8 mouse cellular contexts compared by ENCODE assay signal in genomic region chr13:111686522-111687284, GRCm38 (mm10). TPM values are rescaled to one million over a fixed set of nuclear protein-coding genes. Genes with fewer than 3 reads are reported as not detected.
DNase-seq lines count a peak whose midpoint lies in the region; ATAC-seq and TF ChIP-seq lines count a peak whose summit lies in the region.

No protein-coding gene starts in this region.

- DNase-seq in ES-E14 (ENCODE audit: low read depth, low spot score) = no peak
- peak; percentile 37 for DNase-seq in adrenal gland, postnatal 25 days
- peak; percentile 51 for DNase-seq in kidney, postnatal 14 days
- DNase-seq in right cerebral cortex, postnatal 10 days (ENCODE audit: low spot score in 2 of 2) = peak; percentile 26 to 29

- H3K9ac ChIP-seq in ES-E14 (ENCODE audit: insufficient read depth, low read depth, low read length, poor library complexity, severe bottlenecking) = peak overlapping the region; percentile 99
- peak overlapping the region; percentile 99 for H3K9ac ChIP-seq in heart, embryonic 12.5 days

- WGBS in heart, embryonic 12.5 days = 2% methylated on average over 81 of the region's 101 CpGs
- WGBS in macrophage (ENCODE audit: missing documents) = under 1% methylated on average over 38 of the region's 101 CpGs

- H3K27ac ChIP-seq in ES-E14 (ENCODE audit: insufficient read depth, low read depth, low read length, poor library complexity, severe bottlenecking) = peak overlapping the region; percentile 48
- H3K27ac ChIP-seq in heart, embryonic 12.5 days (ENCODE audit: poor library complexity, severe bottlenecking) = peak overlapping the region; percentile 98
- no peak overlapping the region for H3K27ac ChIP-seq in macrophage

- in situ Hi-C loops in ES-E14 (cut with MboI; ENCODE audit: low sequenced_read_pairs in 2 of 2, unreplicated experiment in 2 of 2) = no loop called here

- H3K36me3 ChIP-seq in ES-E14 (ENCODE audit: control insufficient read depth, insufficient read depth, low read length, poor library complexity, severe bottlenecking) (peaks cover 3% of the 10 kb centered on the region), macrophage (ENCODE audit: inconsistent target) (peaks cover 13% of the 10 kb centered on the region)
- peaks cover 9% of the 10 kb centered on the region for H3K36me3 ChIP-seq in heart, embryonic 12.5 days

- no peaks in the 10 kb centered on the region; the same call in 1 of the 2 replicates for H3K9me3 ChIP-seq in ES-E14 (ENCODE audit: control insufficient read depth, insufficient read depth, low read depth, low read length)
- H3K9me3 ChIP-seq in heart, embryonic 12.5 days (replicated peaks) = no peaks in the 10 kb centered on the region

- peak; percentile 22 for ATAC-seq in erythroblast, adult 5-6 weeks (replicated peaks; ENCODE audit: low FRiP score, poor library complexity, severe bottlenecking)
- peak; percentile 65 for ATAC-seq in heart, embryonic 12.5 days (ENCODE audit: insufficient number of reproducible peaks, low FRiP score)
- no peak for ATAC-seq in megakaryocyte progenitor cell, adult 5-6 weeks (replicated peaks; ENCODE audit: poor library complexity)

- peaks cover 0 to 4% of the 10 kb centered on the region in 2 experiments; a peak in 1 of 4 replicates for H3K4me1 ChIP-seq in ES-E14 (ENCODE audit: control insufficient read depth in 2 of 2, insufficient read depth in 2 of 2, low read length in 2 of 2, poor library complexity in 1 of 2)
- peaks cover 7% of the 10 kb centered on the region for H3K4me1 ChIP-seq in heart, embryonic 12.5 days (replicated peaks)

- peaks cover 22% of the 10 kb centered on the region; the same call in 1 of the 2 replicates for H3K79me2 ChIP-seq in macrophage (ENCODE audit: inconsistent target)

- peak overlapping the region; percentile 93 to 98 for H3K4me3 ChIP-seq in ES-E14 (ENCODE audit: insufficient read depth in 1 of 2, low read depth in 1 of 2, low read length in 2 of 2, poor library complexity in 1 of 2, severe bottlenecking in 1 of 2)
- H3K4me3 ChIP-seq in heart, embryonic 12.5 days = peak overlapping the region; percentile 99
- peak overlapping the region; percentile 47 for H3K4me3 ChIP-seq in macrophage (ENCODE audit: inconsistent target)

- no peaks in the 10 kb centered on the region for H3K27me3 ChIP-seq in heart, embryonic 12.5 days (replicated peaks)

- H3K4me2 ChIP-seq in heart, embryonic 12.5 days = peak overlapping the region; percentile 95

TF ChIP-seq in ES-E14, 5 proteins besides CTCF, POLR2A, EP300 and RAD21:
- no peak for TF ChIP-seq MAFK (IDR thresholded peaks at IDR 0.05; ENCODE audit: insufficient read depth, low read depth, low read length)
- TF ChIP-seq ZNF384 (IDR thresholded peaks at IDR 0.05; ENCODE audit: low read depth, low read length) = no peak
- no peak for TF ChIP-seq HCFC1 (IDR thresholded peaks at IDR 0.05; ENCODE audit: borderline replicate concordance, insufficient read depth, low read length)
- no peak for TF ChIP-seq ZC3H11A (IDR thresholded peaks at IDR 0.05; ENCODE audit: borderline replicate concordance, low read depth, low read length)
- no peak for TF ChIP-seq CHD2 (IDR thresholded peaks at IDR 0.05; ENCODE audit: low read depth, low read length)

RNA-seq across cellular contexts. Expression of gene Mier3, which starts 5.9 kb away (rescaled TPM):
- 16.5 and 18.6 TPM in 2 replicates for total RNA-seq in ES-E14 (2012; rRNA removed)
- 38.7 and 41.3 TPM in 2 replicates for total RNA-seq in adrenal gland, postnatal 25 days (2021)
- 18.4 and 24.8 TPM in 2 replicates for total RNA-seq in erythroblast, adult 5-6 weeks (2015; ENCODE audit: low replicate concordance)
- total RNA-seq in erythroblast, adult 5-6 weeks (2017; ENCODE audit: low replicate concordance) = 34.7 and 39.4 TPM in 2 replicates
- polyA plus RNA-seq in heart, embryonic 12.5 days (2016; fragmentation: Nextera tagmentation; extraction: Ambion mirVana) = 17.3 and 17.6 TPM in 2 replicates
- total RNA-seq in macrophage (2018; cell fraction: chromatin; rRNA removed) = 100 to 1,000 TPM in 3 of 26 experiments, 10 to 100 TPM in 23; 38.3 to 211 (median 58.2) TPM
- 10 to 100 TPM in 25 of 26 experiments, 1 to 10 TPM in 1; 9.6 to 37.1 (median 13.9) TPM for total RNA-seq in macrophage (2018; cell fraction: cytosol; rRNA removed)
- total RNA-seq in macrophage (2018; cell fraction: nucleus; rRNA removed) = 100 to 1,000 TPM in 1 of 26 experiments, 10 to 100 TPM in 25; 15.1 to 153 (median 38.1) TPM
- 5.9 to 6.8 TPM (median 6.0 TPM) in 3 replicates for polyA plus RNA-seq in macrophage (2018)
- 32.0 and 33.3 TPM in 2 replicates for total RNA-seq in megakaryocyte progenitor cell, adult 5-6 weeks (2015)
- total RNA-seq in megakaryocyte progenitor cell, adult 5-6 weeks (2017) = 35.9 and 53.4 TPM in 2 replicates

Comparison
In these comparisons a context has a peak if more than half of its experiments do, and no peak if none do; other contexts are left out.
1. H3K4me3 ChIP-seq: peak in every context shown above with its lines; median percentile 99 in heart, embryonic 12.5 days; 96 in ES-E14; 47 in macrophage.